Mouse (Mus musculus) bone marrow macrophage, adult 2 months (primary cell): ENCODE results near the gene Hoxa1.

Source experiments
- CTCF ChIP-seq: IDR thresholded peaks from 2 replicates; pipeline ENCODE4 v1.5.1; 2012; ENCODE audit warnings: low read depth, mild to moderate bottlenecking, low read length, moderate library complexity
- POLR2A ChIP-seq: IDR thresholded peaks from 2 replicates; pipeline ENCODE4 v1.6.1; 2012; ENCODE audit warnings: mild to moderate bottlenecking, low read depth, low read length, borderline replicate concordance

DNA sequence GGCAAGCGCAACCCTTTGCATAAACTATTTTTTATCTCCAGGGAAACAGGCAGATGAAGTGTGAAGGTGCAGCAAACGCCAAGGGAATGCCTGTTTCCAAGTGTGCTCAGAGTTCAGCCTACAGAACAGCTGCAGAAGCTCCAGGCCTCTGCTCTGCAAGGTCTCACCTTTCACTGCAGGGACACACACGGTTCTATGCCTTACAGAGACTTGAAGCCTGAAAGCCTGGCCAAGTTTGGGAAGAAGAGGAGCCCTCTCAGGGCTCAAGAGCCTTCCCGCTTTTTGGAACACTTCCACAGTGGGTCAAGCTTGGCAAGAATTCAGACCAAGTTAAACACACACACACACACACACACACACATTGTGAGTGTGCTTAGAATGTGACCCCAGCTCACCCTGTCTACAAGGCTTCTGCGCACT lies 31.1 kb upstream of the Hoxa1 start:
- TF ChIP-seq CTCF (no peak), POLR2A (no peak)
